20 mouse cellular contexts compared by ENCODE assay signal in the genomic region with DNA sequence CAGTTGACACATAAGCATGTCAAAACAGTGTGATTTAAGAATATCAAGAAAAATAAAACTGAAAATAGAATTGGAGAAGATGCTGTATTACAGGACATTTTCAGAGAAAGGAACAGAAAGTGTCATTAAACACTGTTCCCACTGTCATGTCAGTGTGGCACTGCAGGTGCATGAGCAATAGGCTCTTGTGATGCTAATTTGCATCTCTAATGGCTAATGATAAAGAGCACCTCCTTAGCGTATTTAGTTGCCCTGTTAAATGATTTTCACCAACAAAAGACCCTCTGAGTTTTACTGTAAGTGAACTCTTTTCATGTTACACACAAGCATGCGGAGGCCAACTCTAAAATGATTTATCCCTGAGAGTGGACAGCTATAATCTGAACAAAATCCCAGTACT.
"Had no signal": no experiment of that assay in that cellular context is flagged by ENCODE, and none has a peak within 500 bp of the region (broad histone marks: within the 10 kb centered on the region; RNA-seq: fewer than 3 reads in every experiment).

No protein-coding gene starts in this region.

- H3K27ac ChIP-seq: kidney, postnatal 0 days; limb, embryonic 12.5 days; limb, embryonic 15.5 days; liver, embryonic 14.5 days; macrophage; midbrain, embryonic 10.5 days; midbrain, embryonic 13.5 days; neural tube, embryonic 13.5 days; stomach, postnatal 0 days had no signal

- ATAC-seq: liver, postnatal 0 days; lung, postnatal 0 days; midbrain, embryonic 13.5 days had no signal

- H3K4me3 ChIP-seq: limb, embryonic 12.5 days; limb, embryonic 15.5 days; megakaryocyte, embryonic 14.5 days; midbrain, embryonic 10.5 days; midbrain, embryonic 13.5 days; myocyte; neural tube, embryonic 13.5 days had no signal

- H3K4me2 ChIP-seq: limb, embryonic 12.5 days; limb, embryonic 15.5 days; liver, embryonic 11.5 days; lung, embryonic 14.5 days; midbrain, embryonic 13.5 days; neural tube, embryonic 13.5 days had no signal

- H3K4me1 ChIP-seq: limb, embryonic 12.5 days; limb, embryonic 15.5 days had no signal

- H3K9me3 ChIP-seq: limb, embryonic 12.5 days; limb, embryonic 15.5 days; megakaryocyte, embryonic 14.5 days; midbrain, embryonic 10.5 days; midbrain, embryonic 13.5 days; neural tube, embryonic 13.5 days had no signal

- H3K9ac ChIP-seq: limb, embryonic 12.5 days; limb, embryonic 15.5 days; liver, embryonic 14.5 days; liver, postnatal 0 days; lung, embryonic 14.5 days; midbrain, embryonic 13.5 days; neural tube, embryonic 13.5 days had no signal

- DNase-seq: kidney, postnatal 25 days; left cerebral cortex, postnatal 4 days; liver, postnatal 0 days; lung, embryonic 14.5 days; retina, postnatal 1 day; thymus, adult 2 months; thymus, postnatal 14 days had no signal

- H3K27me3 ChIP-seq: limb, embryonic 12.5 days; limb, embryonic 15.5 days; megakaryocyte, embryonic 14.5 days; midbrain, embryonic 13.5 days; neural tube, embryonic 13.5 days had no signal

- H3K36me3 ChIP-seq: limb, embryonic 12.5 days; limb, embryonic 15.5 days; midbrain, embryonic 10.5 days; midbrain, embryonic 13.5 days; neural tube, embryonic 13.5 days had no signal
